Mouse (Mus musculus) C2C12 (cell line): ENCODE measurements around the gene Atrnl1.

ENCODE experiments used
- CEBPB ChIP-seq: IDR thresholded peaks from one replicate; pipeline ENCODE4 v1.6.1; 2011; ENCODE audit warnings: low read depth, mild to moderate bottlenecking, control low read depth, moderate library complexity
- CTCF ChIP-seq: IDR thresholded peaks from one replicate; pipeline ENCODE4 v1.5.1; 2011; ENCODE audit not compliant: control insufficient read depth, insufficient read depth, insufficient read length
- FOSL1 ChIP-seq: IDR thresholded peaks from one replicate; pipeline ENCODE4 v1.8.0; 2011; ENCODE audit warnings: mild to moderate bottlenecking, low read length; ENCODE audit not compliant: poor library complexity, insufficient read depth, severe bottlenecking
- MAX ChIP-seq: IDR thresholded peaks from one replicate; pipeline ENCODE4 v1.6.1; 2011; ENCODE audit warnings: mild to moderate bottlenecking, control low read depth
- MYOD1 ChIP-seq: IDR thresholded peaks from one replicate; pipeline ENCODE4 v1.6.1; 2011; ENCODE audit warnings: low read depth; ENCODE audit not compliant: control insufficient read depth, insufficient read length
- MYOG ChIP-seq: IDR thresholded peaks from one replicate; pipeline ENCODE4 v1.6.1; 2011; ENCODE audit not compliant: control insufficient read depth, insufficient read length; ENCODE audit errors: extremely low read depth
- USF1 ChIP-seq: IDR thresholded peaks from one replicate; pipeline ENCODE4 v1.6.1; 2011; ENCODE audit warnings: low read depth, mild to moderate bottlenecking, control low read depth, moderate library complexity

DNA sequence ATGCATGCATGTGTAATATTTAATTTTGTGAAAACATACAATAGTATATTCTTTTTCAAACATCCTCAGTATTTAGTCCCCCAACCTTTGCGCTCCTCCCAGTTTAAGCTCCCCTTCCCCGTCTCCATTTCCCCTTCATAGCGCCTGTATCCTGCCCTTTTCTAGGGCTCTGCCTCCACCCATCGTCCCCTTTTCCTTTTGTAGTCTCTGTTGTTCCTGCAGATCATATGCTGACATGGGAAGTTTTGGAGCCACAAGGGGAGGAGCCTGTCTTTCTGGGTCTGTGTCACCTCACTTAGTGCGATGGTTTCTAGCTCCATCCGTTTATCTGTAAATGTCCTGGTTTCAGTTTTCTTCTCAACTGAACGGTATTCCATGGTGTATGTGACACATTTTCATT lies 435.8 kb downstream of the Atrnl1 start:
- TF ChIP-seq CTCF: no peak
- no peak for TF ChIP-seq MAX
- no peak for TF ChIP-seq USF1
- no peak for TF ChIP-seq CEBPB
- no peak for TF ChIP-seq MYOD1
- TF ChIP-seq MYOG: no peak
- TF ChIP-seq FOSL1: no peak
